Mouse (Mus musculus) activated CD4-positive, CD25-positive, alpha-beta regulatory T cell, adult 4 months (primary cell): ENCODE measurements around the gene Hacd3. TPM values are rescaled to one million over a fixed set of nuclear protein-coding genes. Genes with fewer than 3 reads are reported as not detected.
A peak's percentile ranks its signal among the peaks of the same experiment; 100 is the strongest.
"Not testable (repeated sequence)": the region's sequence is repeated elsewhere in the genome, so short reads cannot be mapped to it uniquely, and the experiment has no call there.

ENCODE experiments used
- ATAC-seq: one replicate; pipeline ENCODE4 v1.8.0; 2017
- polyA plus RNA-seq, 2 experiments: library from polyadenylated mRNA; unstranded; fragments of 100-300 nt; shearing (Covaris generic); gene quantifications; one replicate each; pipeline ENCODE4 v1.2.1; 2017

Hacd3 gene
- polyA plus RNA-seq, 2 experiments from 2014 or later: 104 to 106 TPM

DNA sequence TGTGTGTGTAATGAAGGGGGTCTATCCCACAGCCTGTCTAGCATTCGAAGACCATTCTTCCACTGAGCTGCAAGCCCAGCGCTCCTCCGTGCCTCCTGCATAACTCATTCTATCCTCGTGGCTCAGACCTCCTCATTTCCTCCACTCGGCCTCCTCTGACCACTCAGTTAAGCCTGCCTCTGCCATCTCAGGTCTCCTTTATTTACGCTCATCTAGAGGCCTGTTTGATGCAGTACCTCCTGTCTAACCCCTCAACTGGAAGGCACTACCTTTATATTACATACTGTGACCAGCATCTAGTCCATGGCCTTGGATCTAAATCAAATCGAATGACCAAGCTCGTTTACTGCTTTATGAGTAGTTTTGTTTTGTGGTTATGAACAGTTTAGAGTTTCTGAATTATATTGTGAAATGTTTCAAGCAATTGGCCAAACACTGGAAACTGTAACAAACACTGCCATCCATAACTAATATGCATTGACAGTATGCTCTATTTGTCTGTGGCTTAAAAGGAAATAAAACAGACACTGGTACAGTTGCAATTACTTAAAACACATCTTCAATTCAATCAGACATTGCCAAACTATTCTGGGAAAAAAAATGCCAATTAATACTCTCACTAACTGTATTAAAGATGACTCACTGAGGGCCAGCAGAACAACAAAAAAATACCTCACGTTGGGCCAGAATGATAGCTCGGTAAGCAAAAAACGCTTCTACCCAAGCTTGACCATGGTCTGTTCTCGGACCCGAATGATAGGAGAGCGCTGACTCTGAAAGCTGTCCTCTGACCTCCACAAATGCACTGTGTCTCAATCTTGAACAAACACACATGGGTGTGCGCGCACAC is 4.3 kb downstream of the Hacd3 start:
- no peak for ATAC-seq

DNA sequence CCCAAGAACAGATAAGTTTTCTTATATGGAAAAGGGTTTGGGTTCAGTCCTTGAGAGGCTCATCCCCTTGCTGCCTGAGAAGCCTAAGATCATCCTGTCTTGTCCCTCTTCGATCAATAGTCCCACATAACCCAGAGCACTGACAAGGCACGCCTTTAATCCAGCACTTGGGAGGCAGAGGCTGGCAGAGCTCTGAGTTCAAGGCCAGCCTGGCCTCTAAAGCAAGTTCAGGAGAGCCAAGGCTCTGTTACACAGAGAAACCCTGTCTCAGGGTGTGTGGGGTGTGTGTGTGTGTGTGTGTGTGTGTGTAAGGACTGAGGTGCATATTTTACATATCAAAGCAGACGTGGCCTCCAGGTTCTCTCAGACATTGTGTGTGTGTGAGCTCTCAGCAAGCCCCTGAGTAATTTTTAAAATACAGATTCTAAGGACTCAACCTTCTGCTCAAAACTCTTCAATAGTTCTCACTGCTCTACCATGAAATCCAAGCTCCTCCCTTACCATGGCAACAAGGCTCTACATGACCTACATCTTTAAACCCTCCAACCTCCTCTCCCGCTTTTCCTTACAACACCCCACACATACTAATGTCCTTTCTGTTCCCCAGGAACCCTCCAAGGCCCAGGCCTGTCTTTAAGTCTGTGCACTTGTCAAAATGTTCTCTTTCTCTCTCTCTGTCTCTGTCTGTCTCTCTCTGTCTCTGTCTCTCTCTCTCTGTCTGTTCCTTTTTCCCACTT is 5.1 kb downstream of the Hacd3 start:
- no peak for ATAC-seq

DNA sequence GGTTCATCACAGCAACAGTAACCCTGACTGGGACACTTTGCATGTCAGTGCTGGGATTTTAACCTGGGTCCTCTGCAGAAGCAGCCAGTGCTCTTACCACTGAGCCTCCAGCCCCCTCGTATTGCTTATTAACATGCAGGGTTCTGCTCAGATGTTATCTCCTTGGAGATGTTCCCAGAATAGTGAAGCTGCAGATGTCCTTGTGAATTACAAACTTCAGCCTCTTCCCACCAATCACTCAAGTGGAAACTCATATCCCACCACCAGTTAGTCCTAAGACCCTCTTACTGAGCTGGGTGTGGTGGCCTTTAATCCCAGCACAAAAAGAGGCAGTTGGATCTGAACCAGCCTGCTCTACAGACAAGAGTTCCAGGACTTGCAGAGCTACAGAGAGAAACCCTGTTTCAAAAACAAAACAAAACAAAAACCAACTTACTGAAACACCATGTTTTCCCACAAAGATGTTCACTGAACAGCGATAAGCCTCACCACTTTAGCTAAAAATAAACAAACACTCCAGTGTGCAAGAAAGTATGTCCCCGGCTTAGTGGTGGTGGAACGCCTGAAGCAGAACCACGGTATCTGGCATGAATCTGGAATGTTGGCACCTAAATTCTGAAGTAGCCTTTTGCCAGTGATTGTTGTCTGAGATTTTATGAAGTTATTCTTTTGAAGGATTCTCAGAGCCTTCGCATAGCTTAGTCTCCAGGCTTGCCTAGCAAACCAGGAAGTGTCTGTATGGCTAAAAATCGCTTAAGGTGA is 5.9 kb downstream of the Hacd3 start:
- ATAC-seq: no peak

DNA sequence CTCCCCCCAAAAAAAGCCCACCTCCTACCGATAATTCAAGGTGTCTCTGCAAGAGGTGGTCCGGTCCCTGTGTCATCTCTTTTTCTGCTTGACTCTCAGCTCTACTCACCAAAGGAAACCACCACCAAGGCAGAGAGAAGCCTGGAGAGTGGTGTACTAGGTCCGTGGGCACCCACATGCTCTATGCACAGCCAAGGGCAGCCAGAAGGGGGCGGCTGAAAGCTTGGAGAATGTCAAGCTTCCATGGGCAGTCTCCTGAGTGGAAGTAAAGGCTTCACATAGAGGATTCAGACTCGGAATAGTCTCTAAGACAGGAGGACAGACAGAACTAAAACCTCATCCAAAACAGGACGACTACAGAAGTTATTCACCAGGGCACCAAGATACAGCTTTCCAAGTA is 10.2 kb downstream of the Hacd3 start:
- no peak for ATAC-seq

DNA sequence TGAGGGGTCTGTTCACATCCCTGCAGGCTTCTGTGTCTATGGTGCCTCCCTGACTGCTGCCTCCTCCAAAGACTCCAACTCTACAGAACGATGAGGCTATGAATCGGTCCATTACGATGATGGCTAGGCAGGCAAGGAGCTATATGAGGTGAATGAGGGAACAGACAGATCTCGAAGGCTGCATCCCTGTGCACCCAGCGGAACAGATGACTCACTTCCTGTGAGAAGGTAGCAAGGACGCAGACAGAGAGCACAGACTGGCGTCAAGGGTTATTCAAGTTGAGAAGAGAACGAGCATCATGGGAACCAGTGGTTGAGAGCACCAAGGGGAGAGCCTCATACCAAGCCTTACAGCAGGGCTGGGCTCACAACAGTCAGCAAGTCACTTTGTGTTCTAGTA is 10.9 kb downstream of the Hacd3 start:
- peak; percentile 97 for ATAC-seq

DNA sequence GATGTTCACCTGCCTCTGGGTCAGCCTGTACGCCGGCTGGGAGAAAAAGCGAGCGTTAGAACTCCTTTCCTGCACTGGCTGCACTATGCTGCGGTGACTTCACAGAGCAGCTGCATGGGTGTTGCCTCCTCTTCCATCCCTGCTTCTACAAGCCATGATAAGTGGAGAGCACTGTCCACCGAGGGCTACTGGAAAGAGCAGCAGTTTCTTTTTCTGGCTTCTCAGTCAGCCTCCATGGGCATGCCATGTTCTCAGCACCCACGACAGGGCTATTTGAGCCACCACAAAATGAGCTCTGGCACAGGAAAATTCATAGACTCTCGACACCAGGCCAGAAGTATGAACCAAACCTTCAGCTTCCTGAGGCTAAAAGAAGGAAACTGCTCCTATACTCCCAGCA is 15.8 kb downstream of the Hacd3 start:
- no peak for ATAC-seq

DNA sequence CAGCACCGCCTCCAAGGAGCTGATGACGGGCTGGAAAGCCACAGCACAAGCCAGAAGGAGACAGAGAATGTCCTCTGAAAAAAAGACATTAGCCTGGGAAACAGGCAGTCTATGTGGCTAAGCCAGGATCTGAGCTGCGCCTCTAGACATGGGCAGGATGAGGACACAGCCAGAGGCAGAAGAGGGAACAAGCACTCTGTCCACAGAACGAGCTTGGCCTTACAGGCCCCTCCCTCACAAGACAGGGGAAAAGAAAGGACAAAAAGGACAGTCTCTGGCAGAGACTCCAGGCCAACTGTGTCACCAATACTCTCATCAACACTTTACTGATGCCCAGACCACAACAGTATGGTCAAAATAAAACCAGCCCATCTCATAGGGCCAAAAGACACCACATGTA is 20.0 kb downstream of the Hacd3 start:
- ATAC-seq: no peak

DNA sequence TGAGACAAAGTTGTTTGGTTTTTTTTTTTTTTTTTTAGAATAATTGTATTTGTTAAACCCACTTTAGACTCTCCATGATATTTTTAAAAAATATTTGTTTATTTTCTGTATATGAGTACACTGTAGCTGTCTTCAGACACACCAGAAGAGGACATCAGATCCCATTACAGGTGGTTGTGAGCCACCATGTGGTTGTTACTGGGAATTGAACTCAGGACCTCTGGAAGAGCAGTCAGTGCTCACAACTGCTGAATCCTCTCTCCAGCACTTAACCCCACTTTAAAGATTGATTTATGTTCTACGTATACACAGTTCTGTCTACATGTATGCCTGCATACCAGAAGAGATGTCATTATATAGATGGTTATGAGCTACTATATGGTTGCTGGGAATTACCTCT is 26.0 kb downstream of the Hacd3 start:
- not testable (repeated sequence) for ATAC-seq

DNA sequence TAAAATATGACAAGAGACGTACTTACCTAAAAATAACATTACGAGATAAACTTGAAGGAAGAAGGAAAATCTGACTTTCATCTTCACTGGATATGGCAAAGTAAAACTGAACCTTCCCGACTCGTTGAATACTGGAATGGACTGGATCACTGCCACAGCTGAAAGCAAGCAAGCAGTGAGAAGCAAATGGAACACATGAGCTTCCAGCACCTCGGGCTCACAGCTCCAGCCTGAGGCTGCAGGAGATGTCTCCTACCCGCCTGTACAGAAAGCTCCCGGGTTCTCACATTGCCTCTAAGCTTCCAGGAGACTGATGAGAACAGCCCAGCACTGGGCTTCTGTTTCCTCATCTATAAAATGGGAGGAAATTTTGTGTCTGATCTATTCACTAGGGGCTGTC is 31.2 kb downstream of the Hacd3 start:
- no peak for ATAC-seq

DNA sequence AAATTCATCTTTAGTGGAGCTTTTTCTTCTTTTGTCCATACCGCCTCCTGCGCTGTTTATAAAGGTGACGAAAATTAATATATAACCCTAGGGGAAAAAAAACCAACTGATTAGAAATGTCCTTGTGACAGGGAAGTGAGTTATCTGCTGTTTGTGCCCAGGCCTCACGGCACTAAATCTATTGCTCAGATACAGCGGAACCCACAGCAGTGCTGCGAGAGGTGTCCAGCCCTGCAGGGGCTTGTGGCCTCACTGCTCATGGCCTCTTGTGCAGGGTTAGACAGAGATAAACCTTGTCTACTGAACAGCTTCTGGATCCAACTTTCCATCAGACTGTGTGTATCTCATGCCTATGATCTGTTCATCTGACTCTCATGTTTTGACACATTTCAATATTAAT is 33.0 kb downstream of the Hacd3 start:
- no peak for ATAC-seq

DNA sequence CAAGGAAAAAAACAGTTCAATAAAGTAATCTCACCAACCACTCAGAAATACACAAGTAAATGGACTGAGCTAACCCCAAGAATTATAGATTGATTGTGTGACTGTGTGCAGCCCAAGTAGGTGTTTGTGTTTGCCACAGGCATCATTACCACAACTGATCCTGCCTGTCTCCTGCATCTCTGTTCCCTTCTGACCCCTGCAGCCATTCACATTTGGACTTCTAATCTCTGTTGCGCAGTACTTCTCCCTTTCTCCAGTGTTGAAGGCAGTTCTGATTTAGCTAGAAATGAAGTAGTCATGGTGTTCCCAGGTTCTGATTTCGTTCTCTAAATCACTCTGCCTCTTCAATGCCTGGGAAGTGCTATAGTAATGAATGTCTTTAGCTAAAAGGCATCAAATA is 33.8 kb downstream of the Hacd3 start:
- no peak for ATAC-seq

DNA sequence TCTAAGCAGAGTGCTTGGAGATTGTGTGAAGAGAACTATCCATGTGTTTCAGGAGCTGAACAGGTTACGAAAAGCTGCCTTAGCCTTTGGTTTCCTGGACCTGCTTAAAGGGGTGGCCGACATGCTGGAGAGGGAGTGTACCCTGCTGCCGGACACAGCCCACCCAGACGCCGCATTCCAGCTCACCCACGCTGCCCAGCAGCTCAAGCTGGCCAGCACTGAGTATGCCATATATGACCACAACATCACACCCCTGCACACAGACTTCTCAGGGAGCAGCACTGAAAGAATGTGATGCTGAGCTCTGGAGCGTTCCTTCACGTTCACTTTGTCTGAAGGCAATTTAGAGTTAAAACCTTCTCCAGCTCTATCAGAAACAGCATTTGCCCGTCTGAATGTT is 35.7 kb downstream of the Hacd3 start:
- no peak for ATAC-seq

DNA sequence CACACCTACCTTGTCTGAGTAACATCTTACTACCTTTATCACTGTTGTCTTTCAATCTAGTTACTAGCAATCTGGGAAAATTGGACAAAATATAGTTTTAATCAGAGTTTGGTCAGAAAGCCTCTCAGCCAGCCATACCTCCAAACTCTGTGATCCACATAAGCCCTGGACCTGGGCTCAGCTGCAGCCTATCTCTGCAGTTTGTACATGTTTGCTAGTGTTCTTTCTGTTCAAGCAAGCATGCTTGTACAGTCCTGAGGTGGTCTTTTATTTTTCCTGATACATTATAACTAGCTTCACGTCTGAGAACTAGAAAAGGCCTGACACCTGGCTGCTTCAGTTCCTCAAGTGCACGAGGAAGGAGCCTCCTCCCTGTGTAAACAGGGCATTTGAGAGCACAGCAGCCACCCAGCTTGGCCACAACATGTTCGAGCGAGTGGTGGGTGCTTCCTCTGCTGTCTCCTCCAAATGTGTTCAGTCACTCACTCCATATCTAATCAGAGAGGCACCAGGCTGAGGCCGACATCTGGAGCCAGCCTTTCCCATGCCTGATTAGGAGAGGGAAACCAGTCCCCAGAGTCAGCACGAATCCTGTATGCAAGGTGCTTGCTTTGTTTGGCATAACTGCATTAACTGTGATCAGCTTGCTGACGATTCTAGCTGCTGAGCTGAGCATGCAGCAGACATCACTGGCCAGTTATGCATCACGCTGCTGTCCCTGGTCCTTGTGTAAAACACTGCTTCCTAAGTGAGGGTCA is 36.3 kb downstream of the Hacd3 start:
- no peak for ATAC-seq

DNA sequence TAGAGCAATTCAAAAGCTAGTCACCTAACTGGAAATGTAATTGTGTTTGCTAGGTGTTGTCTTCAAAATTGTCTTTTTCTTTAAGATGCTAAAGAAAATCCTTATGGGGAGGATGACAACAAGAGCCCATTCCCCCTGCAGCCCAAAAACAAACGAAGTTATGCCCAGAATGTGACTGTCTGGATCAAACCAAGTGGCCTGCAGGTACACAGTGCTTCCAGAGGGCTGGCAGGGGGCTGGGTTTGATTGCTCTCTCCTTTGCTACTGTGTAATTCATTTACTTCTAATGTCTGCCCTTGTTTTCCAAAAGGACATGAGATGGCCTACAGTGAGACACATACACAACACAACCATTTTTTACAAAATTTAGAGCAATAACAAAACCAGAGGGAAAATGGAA is 39.6 kb downstream of the Hacd3 start:
- ATAC-seq: no peak

DNA sequence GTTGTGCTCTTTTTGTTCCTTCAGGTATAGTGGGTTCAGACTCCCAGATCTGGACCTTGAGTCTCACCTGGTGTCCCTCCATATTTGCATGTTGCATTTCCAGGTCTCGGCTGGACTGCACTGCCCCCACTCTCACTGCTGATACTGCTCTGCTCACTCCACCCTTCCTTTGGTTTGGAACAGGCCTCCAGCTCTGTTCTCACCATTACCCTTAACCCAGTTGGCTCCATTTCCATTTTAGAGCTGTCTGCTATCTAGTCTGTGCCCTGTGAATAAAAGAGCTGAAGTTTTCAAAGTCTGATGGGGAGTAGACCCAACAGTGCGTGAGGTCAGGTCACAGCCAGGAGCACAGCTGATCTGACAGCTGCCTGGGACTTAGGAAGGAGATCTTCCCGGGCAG is 40.9 kb downstream of the Hacd3 start:
- no peak for ATAC-seq

DNA sequence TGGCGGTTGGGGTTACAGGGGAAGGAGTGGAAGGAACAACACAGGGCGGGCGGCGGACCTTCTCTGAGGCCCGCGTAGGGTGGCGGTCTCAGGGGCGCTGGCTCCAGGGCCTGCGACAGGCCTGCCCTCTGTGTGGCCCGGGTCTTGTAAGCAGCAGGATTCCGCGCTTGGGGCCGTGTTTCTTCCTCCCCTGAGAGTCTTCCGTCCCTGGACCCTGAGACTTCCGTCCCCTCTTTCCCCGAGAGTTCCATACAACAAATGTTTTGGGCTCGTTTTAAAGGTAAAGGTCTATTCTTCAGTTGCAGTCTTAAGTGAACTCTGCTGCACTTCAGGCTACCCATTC is 60.5 kb downstream of the Hacd3 start:
- ATAC-seq: peak; percentile 48

DNA sequence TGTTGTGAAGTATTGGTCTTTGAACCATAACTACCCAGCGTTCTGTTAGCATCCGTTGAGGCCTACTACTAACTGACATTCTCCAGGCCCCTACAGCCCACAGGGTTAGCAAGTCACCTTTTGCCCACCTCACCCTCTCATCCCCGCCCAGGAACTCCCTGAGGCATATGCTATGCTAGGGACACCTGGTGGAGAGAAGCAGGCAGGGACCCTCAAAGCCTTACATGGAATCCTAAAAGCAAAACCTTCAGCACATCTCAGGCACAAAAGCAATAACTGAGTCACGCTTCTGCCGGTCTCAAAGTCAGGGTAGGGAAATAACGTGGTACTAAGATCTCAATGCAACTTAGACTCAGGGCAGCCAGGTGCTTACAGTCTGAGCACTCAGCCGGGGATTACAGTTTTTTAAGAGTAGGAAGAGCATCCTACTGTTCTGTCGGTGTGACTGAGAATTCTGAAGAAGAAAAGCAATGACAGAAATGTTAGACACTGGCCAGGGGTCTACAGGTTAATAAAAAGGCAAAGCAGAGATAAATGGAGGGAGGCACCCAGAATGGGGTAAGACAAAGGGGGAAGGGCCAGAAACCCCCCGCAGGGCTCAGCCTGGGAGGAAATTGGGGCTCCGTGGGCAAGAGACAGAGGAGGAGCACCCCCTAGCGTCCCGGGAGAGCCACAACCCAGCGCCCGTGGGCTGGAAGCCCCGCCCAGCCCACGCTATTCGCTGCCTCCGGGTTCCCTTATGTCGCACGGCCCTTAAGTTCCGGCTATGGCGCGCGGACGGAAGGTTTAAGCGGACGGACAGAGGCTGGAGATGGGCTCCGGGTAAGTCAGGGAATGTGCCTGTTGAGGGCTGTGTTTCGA is 61.1 kb downstream of the Hacd3 start, which contains the start of gene Ints14:
TSS of gene Ints14 (plus strand) at position 789 of the 861 bp plus-strand sequence.
- ATAC-seq: peak; percentile 96

DNA sequence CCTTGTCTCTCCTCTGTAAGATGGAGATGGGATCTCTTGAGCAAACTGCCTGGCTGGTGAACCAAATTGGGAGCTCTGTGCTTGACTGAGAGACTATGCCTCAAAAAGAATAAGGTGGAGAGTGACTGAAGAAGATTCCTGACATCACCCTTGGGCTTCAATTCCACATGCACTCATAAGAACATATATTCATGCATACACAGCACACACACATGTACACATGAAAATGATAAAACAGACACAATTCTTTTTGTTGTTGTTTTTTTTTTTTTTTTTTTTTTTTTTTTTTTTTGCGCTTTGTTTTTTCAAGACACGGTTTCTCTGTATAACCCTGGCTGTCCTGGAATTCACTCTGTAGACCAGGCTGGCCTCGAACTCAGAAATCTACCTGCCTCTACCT is 64.2 kb downstream of the Hacd3 start:
- no peak for ATAC-seq

DNA sequence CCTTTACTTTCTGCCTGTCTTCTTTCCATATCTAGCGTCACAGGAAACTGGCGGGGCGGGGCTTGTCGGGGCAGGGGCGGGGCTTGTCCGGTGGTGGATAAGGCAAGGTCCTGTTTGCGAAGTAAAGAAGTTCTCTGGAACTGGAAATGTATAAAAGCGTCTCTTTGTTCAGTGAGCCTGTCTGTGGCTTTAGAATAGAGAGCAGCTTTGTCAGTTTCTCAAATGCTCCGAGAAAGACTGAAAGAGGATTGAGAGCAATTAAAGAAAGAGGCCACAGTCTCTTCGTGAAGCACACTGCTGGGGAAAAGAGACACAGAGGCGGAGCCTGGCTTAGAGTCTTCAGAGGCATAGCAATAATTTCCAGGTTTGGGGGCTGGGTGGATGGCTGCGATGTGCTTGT is 65.2 kb downstream of the Hacd3 start:
- no peak for ATAC-seq

DNA sequence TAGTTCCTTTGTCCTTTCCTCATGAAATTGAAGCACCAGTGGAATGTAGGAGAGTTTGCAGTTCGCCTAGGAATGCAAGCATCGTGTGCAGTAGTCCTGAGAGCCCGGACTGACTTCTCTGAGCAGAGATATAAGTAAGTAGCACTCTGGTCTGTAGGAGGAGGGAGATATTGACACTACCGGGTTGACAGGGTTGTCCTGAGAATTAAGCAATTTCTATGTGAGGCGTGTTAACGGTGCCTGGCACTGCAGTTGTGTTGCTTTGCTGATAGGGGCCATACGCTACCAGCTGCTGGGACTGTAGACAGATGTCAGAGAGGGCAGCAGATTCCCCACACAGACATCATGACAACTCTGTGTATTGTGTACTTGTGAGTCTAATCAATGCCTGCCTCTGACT is 68.3 kb downstream of the Hacd3 start:
- no peak for ATAC-seq

DNA sequence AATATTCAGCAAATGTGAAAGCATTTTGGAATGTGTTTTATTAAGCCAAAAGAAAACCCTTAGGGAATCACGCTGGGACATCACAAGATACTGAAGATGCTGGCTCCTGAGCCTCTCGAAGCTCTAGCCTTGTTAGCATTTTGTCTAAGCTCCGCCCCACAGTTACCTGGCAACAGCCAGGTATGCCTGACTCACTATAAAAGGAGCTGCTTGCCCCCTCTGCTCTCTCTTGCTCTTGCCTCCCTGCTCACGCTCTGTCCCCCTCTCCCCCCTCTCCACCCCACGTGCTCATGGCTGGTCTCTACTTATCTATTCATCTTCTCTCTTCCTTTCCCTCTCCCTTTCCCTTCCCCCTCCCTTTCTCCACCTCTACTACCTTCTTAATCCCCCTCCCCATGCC is 69.4 kb downstream of the Hacd3 start:
- no peak for ATAC-seq

DNA sequence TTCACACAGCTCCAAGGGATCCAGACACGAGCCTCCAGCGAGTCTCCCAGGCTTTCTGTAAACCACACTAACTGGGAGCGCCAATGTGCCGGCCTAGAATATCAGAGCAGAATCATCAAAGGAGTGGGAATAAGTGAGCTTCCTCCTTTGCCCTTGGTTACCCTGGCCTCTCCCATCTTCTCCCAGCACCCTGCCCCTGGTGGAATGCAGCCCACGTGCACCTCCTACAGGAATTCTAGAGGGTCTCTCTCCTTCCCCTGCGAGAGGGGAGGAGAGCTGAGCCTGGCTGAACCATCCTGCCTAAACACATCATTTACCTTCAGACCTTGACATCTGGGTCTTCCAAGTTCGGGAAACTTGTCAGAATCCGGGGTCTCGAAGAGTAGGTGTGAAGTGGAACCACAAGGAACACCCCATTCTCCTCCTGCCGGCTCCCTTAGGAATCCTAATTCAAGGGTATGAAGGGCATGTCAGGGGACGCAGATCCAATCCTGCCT is 70.3 kb downstream of the Hacd3 start, which contains the start of gene Slc24a1:
TSS of gene Slc24a1 (minus strand) at position 447 of the 497 bp plus-strand sequence.
- ATAC-seq: no peak
